9 mouse cellular contexts compared by ENCODE assay signal in the genomic region with DNA sequence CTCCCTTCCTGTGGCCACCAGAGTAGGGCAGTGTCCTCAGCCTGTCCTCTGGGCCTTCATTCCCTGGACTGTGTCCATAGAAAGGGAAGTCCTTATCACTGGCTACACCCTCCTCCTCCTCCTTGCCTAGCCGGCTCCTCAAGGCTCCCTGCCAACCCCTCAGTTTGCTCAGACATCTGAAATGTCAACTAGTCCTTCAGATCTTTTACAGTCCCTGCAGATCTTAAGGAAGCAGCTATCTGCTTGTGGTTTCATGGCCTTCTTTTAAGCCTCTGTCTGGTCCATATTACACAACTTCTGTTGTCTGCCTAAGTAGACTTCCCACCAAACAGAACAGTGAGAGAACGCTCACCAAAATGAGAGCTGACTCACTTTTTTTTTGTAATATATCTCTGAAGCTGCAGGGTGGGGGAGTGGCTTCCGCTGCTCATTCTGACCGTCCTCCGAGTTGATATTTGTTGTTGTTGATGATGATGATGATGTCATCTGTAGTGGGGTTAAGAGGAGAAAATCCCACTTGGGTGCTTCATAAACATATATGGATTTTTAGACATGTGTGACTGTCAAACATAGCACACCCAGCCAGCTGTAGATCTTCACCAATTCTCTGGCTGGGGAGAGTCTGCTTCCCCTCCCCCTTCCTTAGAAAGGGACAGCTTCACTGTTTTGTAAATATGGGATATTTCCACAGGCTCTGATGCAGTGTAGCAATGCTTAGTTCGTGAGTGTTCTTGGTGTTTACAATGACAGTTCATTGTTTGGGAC.
DNase-seq lines count a peak whose midpoint lies in the region; ATAC-seq and TF ChIP-seq lines count a peak whose summit lies in the region.
"Had no signal": no experiment of that assay in that cellular context is flagged by ENCODE, and none has a peak within 500 bp of the region (broad histone marks: within the 10 kb centered on the region; RNA-seq: fewer than 3 reads in every experiment).

No protein-coding gene starts in this region.

- no peaks in the 10 kb centered on the region for H3K36me3 ChIP-seq in hindbrain, postnatal 0 days (ENCODE audit: insufficient read depth, low read length)
- H3K36me3 ChIP-seq in hindbrain, embryonic 13.5 days, result no peaks in the 10 kb centered on the region
- no peaks in the 10 kb centered on the region for H3K36me3 ChIP-seq in hindbrain, embryonic 12.5 days
- H3K36me3 ChIP-seq: hindbrain, embryonic 15.5 days had no signal

- peak; percentile 13 for DNase-seq in hindbrain, postnatal 0 days (ENCODE audit: low spot score)
- DNase-seq in brain, adult 2 months (ENCODE audit: low read depth, low spot score), result peak; percentile 40
- peak; percentile 41 for DNase-seq in heart, postnatal 25 days (ENCODE audit: low spot score)
- DNase-seq in lung, postnatal 36 days, result peak; percentile 51
- no peak for DNase-seq in embryo, embryonic 10 days (ENCODE audit: low spot score)
- DNase-seq in cerebellum, adult 11-12 months, result no peak

- no peak overlapping the region for H3K9ac ChIP-seq in hindbrain, postnatal 0 days (replicated peaks; ENCODE audit: low read length)
- no peak overlapping the region for H3K9ac ChIP-seq in hindbrain, embryonic 13.5 days
- no peak overlapping the region for H3K9ac ChIP-seq in hindbrain, embryonic 12.5 days
- H3K9ac ChIP-seq: hindbrain, embryonic 15.5 days had no signal

- no peak overlapping the region for H3K4me3 ChIP-seq in hindbrain, postnatal 0 days (ENCODE audit: low read length)
- H3K4me3 ChIP-seq in hindbrain, embryonic 13.5 days, result no peak overlapping the region
- H3K4me3 ChIP-seq in hindbrain, embryonic 12.5 days, result no peak overlapping the region
- H3K4me3 ChIP-seq: hindbrain, embryonic 15.5 days had no signal

- no peaks in the 10 kb centered on the region for H3K4me1 ChIP-seq in hindbrain, postnatal 0 days (ENCODE audit: insufficient read depth, low read length)
- H3K4me1 ChIP-seq in hindbrain, embryonic 13.5 days (replicated peaks), result peaks cover 7% of the 10 kb centered on the region
- H3K4me1 ChIP-seq in hindbrain, embryonic 12.5 days, result peaks cover 5% of the 10 kb centered on the region

- H3K27me3 ChIP-seq in hindbrain, postnatal 0 days (ENCODE audit: insufficient read depth, low read length), result no peaks in the 10 kb centered on the region
- H3K27me3 ChIP-seq in hindbrain, embryonic 13.5 days, result no peaks in the 10 kb centered on the region
- no peaks in the 10 kb centered on the region for H3K27me3 ChIP-seq in hindbrain, embryonic 12.5 days
- H3K27me3 ChIP-seq: hindbrain, embryonic 15.5 days had no signal

- no peak overlapping the region for H3K4me2 ChIP-seq in hindbrain, postnatal 0 days (ENCODE audit: low read depth, low read length)
- H3K4me2 ChIP-seq in hindbrain, embryonic 13.5 days, result no peak overlapping the region
- no peak overlapping the region for H3K4me2 ChIP-seq in hindbrain, embryonic 12.5 days (replicated peaks)
- H3K4me2 ChIP-seq: hindbrain, embryonic 15.5 days had no signal

- ATAC-seq in hindbrain, postnatal 0 days, result no peak
- no peak for ATAC-seq in hindbrain, embryonic 13.5 days (ENCODE audit: low FRiP score)
- no peak for ATAC-seq in hindbrain, embryonic 12.5 days (ENCODE audit: low FRiP score)

- intact Hi-C loops in heart, postnatal 25 days (cut with DNase I), result no loop called here

- H3K9me3 ChIP-seq in hindbrain, postnatal 0 days (ENCODE audit: low read length), result no peaks in the 10 kb centered on the region
- no peaks in the 10 kb centered on the region for H3K9me3 ChIP-seq in hindbrain, embryonic 13.5 days
- H3K9me3 ChIP-seq in hindbrain, embryonic 12.5 days (replicated peaks), result no peaks in the 10 kb centered on the region
- H3K9me3 ChIP-seq: hindbrain, embryonic 15.5 days had no signal

- no peak for TF ChIP-seq CTCF in hindbrain, postnatal 0 days (IDR thresholded peaks at IDR 0.05; ENCODE audit: low read depth)

- H3K27ac ChIP-seq in hindbrain, postnatal 0 days, result no peak overlapping the region
- H3K27ac ChIP-seq in hindbrain, embryonic 13.5 days, result no peak overlapping the region
- no peak overlapping the region for H3K27ac ChIP-seq in hindbrain, embryonic 12.5 days
- H3K27ac ChIP-seq: hindbrain, embryonic 15.5 days had no signal

- 73% methylated on average over 6 of the region's 6 CpGs for WGBS in hindbrain, postnatal 0 days
- 83% methylated on average over 6 of the region's 6 CpGs for WGBS in hindbrain, embryonic 13.5 days
- WGBS in hindbrain, embryonic 12.5 days, result 76% methylated on average over 6 of the region's 6 CpGs

Comparison
In these comparisons a context has a peak if more than half of its experiments do, and no peak if none do; other contexts are left out.
1. DNase-seq: peak in hindbrain, postnatal 0 days (single experiment), brain, adult 2 months (single experiment), heart, postnatal 25 days (single experiment) and lung, postnatal 36 days (single experiment); none in embryo, embryonic 10 days (single experiment) and cerebellum, adult 11-12 months (single experiment).